Mouse (Mus musculus) B cell, adult 62 days (primary cell): ENCODE data around the gene Ndufaf8. TPM values are rescaled to one million over a fixed set of nuclear protein-coding genes. Genes with fewer than 3 reads are reported as not detected.

ENCODE experiments used
- total RNA-seq: library from RNA; stranded (reverse); gene quantifications from 4 replicates; pipeline ENCODE4 v1.2.4, GENCODE M21; 2023

Ndufaf8 gene
- 28.1 to 38.5 TPM (median 32.8 TPM) in 4 replicates for total RNA-seq

DNA sequence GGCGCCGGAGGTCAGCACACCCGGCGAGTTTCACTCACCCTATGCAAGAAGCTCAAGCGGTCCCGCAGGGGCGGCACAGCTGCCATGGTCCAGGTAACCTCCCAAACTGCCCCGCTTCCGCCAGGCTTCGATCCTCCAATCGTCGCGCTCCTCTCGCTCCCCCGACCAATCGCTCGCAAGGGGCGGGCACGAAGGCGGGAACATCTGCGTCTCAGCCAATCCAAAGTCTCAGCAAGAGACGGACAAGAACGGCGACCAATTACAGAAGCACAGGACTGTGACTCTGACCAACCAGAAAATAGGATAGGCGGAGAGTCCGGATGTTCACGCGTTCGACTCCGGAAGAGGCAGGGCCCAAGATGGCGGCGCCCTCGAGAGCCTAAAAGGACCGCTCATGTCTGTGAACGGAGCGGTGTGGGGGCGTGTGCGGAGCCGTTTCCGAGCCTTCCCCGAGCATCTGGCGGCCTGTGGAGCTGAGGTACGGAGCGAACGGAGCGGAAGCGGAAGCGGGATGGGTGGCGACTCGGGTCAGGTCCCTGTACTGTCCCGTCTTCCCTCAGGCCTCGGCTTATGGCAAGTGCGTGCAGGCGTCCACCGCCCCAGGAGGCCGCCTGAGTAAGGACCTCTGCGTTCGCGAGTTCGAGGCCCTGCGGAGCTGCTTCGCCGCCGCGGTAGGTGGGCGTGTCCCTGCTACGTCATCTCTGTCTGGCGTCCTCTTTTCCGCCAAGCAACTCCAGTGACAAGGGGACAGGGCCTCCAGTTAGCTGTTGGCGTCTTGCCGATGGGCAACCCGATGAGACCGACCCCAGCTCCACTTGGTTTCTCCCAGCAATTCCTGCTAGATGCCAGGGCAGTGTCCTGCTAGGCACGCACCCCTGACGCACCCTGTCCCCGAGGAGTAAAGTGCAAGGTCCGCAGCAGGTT, at the start of gene Ndufaf8, which contains the start of gene Tepsin:
Ndufaf8 (plus strand) TSS at position 341 of the 924 bp plus-strand sequence.
Tepsin (minus strand) TSS at position 144 of the 924 bp plus-strand sequence.

DNA sequence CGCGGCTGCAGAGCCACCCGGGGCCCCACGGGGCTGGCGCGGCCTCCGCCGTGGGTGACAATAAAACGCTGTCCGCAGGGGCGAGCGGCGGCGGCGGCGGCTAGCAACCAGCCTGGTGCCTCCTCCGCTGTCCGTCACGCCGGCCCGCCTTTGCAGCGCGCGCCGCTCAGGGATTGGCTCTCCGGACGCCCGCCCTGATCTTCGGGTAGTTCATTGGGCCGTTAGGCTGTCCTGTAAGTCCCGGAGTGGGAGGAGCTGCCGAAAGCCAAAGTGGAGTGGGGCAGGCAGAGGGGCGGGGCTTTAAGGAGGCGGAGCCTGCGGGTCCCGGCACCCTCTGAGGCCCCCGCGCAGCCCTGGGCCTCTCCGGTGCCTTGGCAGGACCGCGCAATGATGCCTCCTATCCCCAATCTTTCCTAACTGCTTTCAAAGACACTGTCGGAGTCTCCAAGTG, 12.0 kb upstream of the Ndufaf8 start, which contains the start of gene Cep131:
Cep131 (minus strand) TSS at position 126 of the 451 bp plus-strand sequence.

Other genes starting within 250 kb of the Ndufaf8 start
- 24.3 to 34.3 TPM (median 28.6 TPM) in 4 replicates for gene Chmp6, start 185.5 kb upstream of the Ndufaf8 start, total RNA-seq
- 21.6 to 27.4 TPM (median 24.2 TPM) in 4 replicates for gene Baiap2, start 156.2 kb upstream of the Ndufaf8 start, total RNA-seq
- 0.12 to 0.24 TPM (median 0.14 TPM) in 3 of 4 replicates, not detected in the other for gene Aatk, start 51.8 kb upstream of the Ndufaf8 start, total RNA-seq
- gene Cep131, start 12.1 kb upstream of the Ndufaf8 start, total RNA-seq, result 16.3 to 18.8 TPM (median 17.4 TPM) in 4 replicates
- gene Tepsin, start 197 bp upstream of the Ndufaf8 start, total RNA-seq, result 15.9 to 20.5 TPM (median 19.4 TPM) in 4 replicates
- gene Slc38a10, start 52.4 kb downstream of the Ndufaf8 start, total RNA-seq, result 89.6 to 117 TPM (median 102 TPM) in 4 replicates
- 0.12 to 0.75 TPM (median 0.14 TPM) in 3 of 4 replicates, not detected in the other for gene Bahcc1, start 134.0 kb downstream of the Ndufaf8 start, total RNA-seq
- 1,282 to 1,325 TPM (median 1,304 TPM) in 4 replicates for gene Actg1, start 249.6 kb downstream of the Ndufaf8 start, total RNA-seq